In genomic region chr9:13297122-13297667, GRCm38 (mm10) we compare ENCODE assay signal across 8 mouse cellular contexts. TPM values are rescaled to one million over a fixed set of nuclear protein-coding genes. Genes with fewer than 3 reads are reported as not detected.
DNase-seq lines count a peak whose midpoint lies in the region; ATAC-seq and TF ChIP-seq lines count a peak whose summit lies in the region.

No protein-coding gene starts in this region.

- TF ChIP-seq CTCF in left cerebral cortex, adult 2 months (IDR thresholded peaks at IDR 0.05) = no peak
- TF ChIP-seq CTCF in bone marrow, adult 2 months (IDR thresholded peaks at IDR 0.05; ENCODE audit: control insufficient read depth, insufficient read depth, low read length) = no peak

- H3K4me3 ChIP-seq in left cerebral cortex, adult 2 months = peak overlapping the region; percentile 58
- peak overlapping the region; percentile 86 for H3K4me3 ChIP-seq in bone marrow, adult 2 months (replicated peaks; ENCODE audit: control insufficient read depth, low read depth, low read length)
- peak overlapping the region; percentile 73 for H3K4me3 ChIP-seq in heart, embryonic 10.5 days
- peak overlapping the region; percentile 51 for H3K4me3 ChIP-seq in limb, embryonic 15.5 days
- peak overlapping the region; percentile 57 for H3K4me3 ChIP-seq in stomach, embryonic 15.5 days (replicated peaks)

- H3K27ac ChIP-seq in left cerebral cortex, adult 2 months = peak overlapping the region; percentile 78
- no peak overlapping the region for H3K27ac ChIP-seq in bone marrow, adult 2 months (ENCODE audit: control insufficient read depth, insufficient read depth, low read depth, low read length, poor library complexity)
- peak overlapping the region; percentile 92 for H3K27ac ChIP-seq in heart, embryonic 10.5 days
- H3K27ac ChIP-seq in limb, embryonic 15.5 days = peak overlapping the region; percentile 81
- peak overlapping the region; percentile 72; the same call in 1 of the 2 replicates for H3K27ac ChIP-seq in stomach, embryonic 15.5 days

- no peak for ATAC-seq in limb, embryonic 15.5 days (ENCODE audit: insufficient number of reproducible peaks, low FRiP score, low TSS enrichment, low read depth)
- ATAC-seq in stomach, embryonic 15.5 days (ENCODE audit: insufficient read depth, low FRiP score, low read depth) = no peak

- H3K36me3 ChIP-seq in heart, embryonic 10.5 days = no peaks in the 10 kb centered on the region
- H3K36me3 ChIP-seq in limb, embryonic 15.5 days = no peaks in the 10 kb centered on the region
- H3K36me3 ChIP-seq in stomach, embryonic 15.5 days = no peaks in the 10 kb centered on the region

- under 1% methylated on average over 12 of the region's 12 CpGs for WGBS in bone marrow, adult 2 months
- WGBS in heart, embryonic 10.5 days = under 1% methylated on average over 12 of the region's 12 CpGs
- WGBS in limb, embryonic 15.5 days = 0% methylated on average over 12 of the region's 12 CpGs
- WGBS in stomach, embryonic 15.5 days = 0% methylated on average over 12 of the region's 12 CpGs

- no peak for DNase-seq in left cerebral cortex, adult 2 months (ENCODE audit: extremely low spot score in 1 of 2, low spot score in 2 of 2)
- DNase-seq in left cerebral cortex, adult 9 months (ENCODE audit: low spot score in 2 of 2) = no peak
- DNase-seq in heart, embryonic 10.5 days (ENCODE audit: low spot score) = peak; percentile 68
- DNase-seq in right cerebral cortex, adult 2 months (ENCODE audit: low spot score in 2 of 2) = no peak
- no peak for DNase-seq in lung, postnatal 14 days

- no peaks in the 10 kb centered on the region for H3K27me3 ChIP-seq in heart, embryonic 10.5 days (ENCODE audit: insufficient read depth, poor library complexity, severe bottlenecking)
- no peaks in the 10 kb centered on the region for H3K27me3 ChIP-seq in limb, embryonic 15.5 days
- H3K27me3 ChIP-seq in stomach, embryonic 15.5 days (replicated peaks) = no peaks in the 10 kb centered on the region

- TF ChIP-seq POLR2A in bone marrow, adult 2 months (IDR thresholded peaks at IDR 0.05; ENCODE audit: borderline replicate concordance, control insufficient read depth, low read depth, low read length) = no peak

- H3K9me3 ChIP-seq in heart, embryonic 10.5 days = no peaks in the 10 kb centered on the region
- H3K9me3 ChIP-seq in limb, embryonic 15.5 days = no peaks in the 10 kb centered on the region
- H3K9me3 ChIP-seq in stomach, embryonic 15.5 days = no peaks in the 10 kb centered on the region

- H3K4me1 ChIP-seq in bone marrow, adult 2 months (ENCODE audit: control insufficient read depth, insufficient read depth, low read length) = peaks cover 1% of the 10 kb centered on the region; the same call in 1 of the 2 replicates
- H3K4me1 ChIP-seq in heart, embryonic 10.5 days = peaks cover 44% of the 10 kb centered on the region
- H3K4me1 ChIP-seq in limb, embryonic 15.5 days = peaks cover 46% of the 10 kb centered on the region
- peaks cover 37% of the 10 kb centered on the region for H3K4me1 ChIP-seq in stomach, embryonic 15.5 days

- intact Hi-C loops in left cerebral cortex, adult 2 months (cut with DNase I) = loop anchor here (2.0 to 5.0 kb wide), 2 partner anchors 50 to 405 kb away; partner anchors contain the start of gene Ccdc82

- H3K9ac ChIP-seq in limb, embryonic 15.5 days = peak overlapping the region; percentile 47
- peak overlapping the region; percentile 39; the same call in 1 of the 2 replicates for H3K9ac ChIP-seq in stomach, embryonic 15.5 days

- H3K4me2 ChIP-seq in limb, embryonic 15.5 days = peak overlapping the region; percentile 94
- H3K4me2 ChIP-seq in stomach, embryonic 15.5 days = peak overlapping the region; percentile 97

RNA-seq across cellular contexts. Expression of gene Maml2, which starts 0.6 kb away (rescaled TPM):
- 1 to 10 TPM; 7.1 to 7.2 TPM for total RNA-seq in left cerebral cortex, adult 2 months (2021)
- polyA plus RNA-seq in bone marrow, adult 2 months (2011; ENCODE audit: insufficient read depth, insufficient read length, low replicate concordance, missing spikeins) = 2.1 and 3.5 TPM in 2 replicates
- 7.3 and 9.6 TPM in 2 replicates for polyA plus RNA-seq in heart, embryonic 10.5 days (2016; fragmentation: Nextera tagmentation; extraction: Ambion mirVana)
- 10.2 and 10.9 TPM in 2 replicates for polyA plus RNA-seq in limb, embryonic 15.5 days (2015; fragmentation: Nextera tagmentation; extraction: Ambion mirVana)
- polyA plus RNA-seq in stomach, embryonic 15.5 days (2015; fragmentation: Nextera tagmentation; extraction: Ambion mirVana) = 8.5 and 9.0 TPM in 2 replicates

RNA-seq across cellular contexts. Expression of gene Ccdc82, which starts 50.4 kb away (rescaled TPM):
- 10 to 100 TPM; 19.5 TPM for total RNA-seq in left cerebral cortex, adult 2 months (2021)
- polyA plus RNA-seq in bone marrow, adult 2 months (2011; ENCODE audit: insufficient read depth, insufficient read length, low replicate concordance, missing spikeins) = 18.8 and 22.8 TPM in 2 replicates
- polyA plus RNA-seq in heart, embryonic 10.5 days (2016; fragmentation: Nextera tagmentation; extraction: Ambion mirVana) = 6.5 and 8.3 TPM in 2 replicates
- polyA plus RNA-seq in limb, embryonic 15.5 days (2015; fragmentation: Nextera tagmentation; extraction: Ambion mirVana) = 8.3 and 8.5 TPM in 2 replicates
- polyA plus RNA-seq in stomach, embryonic 15.5 days (2015; fragmentation: Nextera tagmentation; extraction: Ambion mirVana) = 8.6 and 10.8 TPM in 2 replicates

RNA-seq across cellular contexts. Expression of gene Jrkl, which starts 51.6 kb away (rescaled TPM):
- total RNA-seq in left cerebral cortex, adult 2 months (2021) = 10 to 100 TPM in 1 of 2 experiments, 1 to 10 TPM in 1; 9.5 to 10.4 TPM
- 2.8 and 2.9 TPM in 2 replicates for polyA plus RNA-seq in bone marrow, adult 2 months (2011; ENCODE audit: insufficient read depth, insufficient read length, low replicate concordance, missing spikeins)
- polyA plus RNA-seq in heart, embryonic 10.5 days (2016; fragmentation: Nextera tagmentation; extraction: Ambion mirVana) = 7.1 and 7.8 TPM in 2 replicates
- 8.9 and 9.9 TPM in 2 replicates for polyA plus RNA-seq in limb, embryonic 15.5 days (2015; fragmentation: Nextera tagmentation; extraction: Ambion mirVana)
- 10.1 and 10.5 TPM in 2 replicates for polyA plus RNA-seq in stomach, embryonic 15.5 days (2015; fragmentation: Nextera tagmentation; extraction: Ambion mirVana)
